Mouse (Mus musculus) lung, embryonic 14.5 days (tissue): ENCODE results near the gene 4930583I09Rik. TPM values are rescaled to one million over a fixed set of nuclear protein-coding genes. Genes with fewer than 3 reads are reported as not detected.
A peak's percentile ranks its signal among the peaks of the same experiment; 100 is the strongest.

Experiments used
- ATAC-seq: fragments of 200-750 bp; cut with Nextera tagmentation; 2 replicates; pipeline ENCODE4 v1.8.0; 2017; ENCODE audit warnings: mild to moderate bottlenecking, moderate TSS enrichment, moderate library complexity; ENCODE audit not compliant: insufficient read depth
- DNase-seq: peaks from one replicate; pipeline ENCODE4 v3.0.0-alpha.2; 2015
- H3K27ac ChIP-seq: fragments of 300-500 bp; sonication (generic); 2 replicates; pipeline ENCODE4 v1.5.1; 2014; ENCODE audit warnings: low read depth, mild to moderate bottlenecking, moderate library complexity
- H3K27me3 ChIP-seq: fragments of 300-500 bp; sonication (generic); 2 replicates; pipeline ENCODE4 v1.6.1; 2014; ENCODE audit warnings: low read length, control low read depth; ENCODE audit not compliant: insufficient read depth
- H3K36me3 ChIP-seq: fragments of 300-500 bp; sonication (generic); 2 replicates; pipeline ENCODE4 v1.6.1; 2014; ENCODE audit warnings: control low read depth; ENCODE audit not compliant: insufficient read depth
- H3K4me1 ChIP-seq: fragments of 300-500 bp; sonication (generic); 2 replicates; pipeline ENCODE4 v1.6.1; 2014; ENCODE audit warnings: antibody characterized with exemption, control low read depth; ENCODE audit not compliant: insufficient read depth
- H3K4me2 ChIP-seq: fragments of 300-500 bp; sonication (generic); 2 replicates; pipeline ENCODE4 v1.6.1; 2014; ENCODE audit warnings: mild to moderate bottlenecking
- H3K4me3 ChIP-seq: fragments of 300-500 bp; sonication (generic); 2 replicates; pipeline ENCODE4 v1.5.1; 2014; ENCODE audit warnings: low read depth, low read length
- H3K9ac ChIP-seq: fragments of 300-500 bp; sonication (generic); 2 replicates; pipeline ENCODE4 v1.6.1; 2014
- H3K9me3 ChIP-seq: fragments of 300-500 bp; sonication (generic); 2 replicates; pipeline ENCODE4 v1.6.1; 2016; ENCODE audit warnings: low read depth, low read length, control low read depth
- CTCF ChIP-seq: IDR thresholded peaks from 2 replicates; pipeline ENCODE4 v1.5.1; 2016; ENCODE audit warnings: antibody characterized with exemption, low read depth
- WGBS: fragments of 180-500 bp; shearing (Covaris S2); extraction: QIAGEN DNeasy Blood & Tissue Kit; methylation state at CpG from one replicate; pipeline ENCODE4 v1.1.7; 2014; 5-methylcytosine and 5-hydroxymethylcytosine counted together
- polyA plus RNA-seq: library from polyadenylated mRNA; unstranded; fragments of >200 nt; fragmentation: Nextera tagmentation; extraction: Ambion mirVana; gene quantifications from 2 replicates; pipeline ENCODE4 v1.2.1, GENCODE M21; 2014

The 4930583I09Rik gene
- polyA plus RNA-seq, 1 experiment from 2014 or later = not detected

GRCm38 (mm10) chr17:64836892-64837291 is 1.0 kb upstream of the 4930583I09Rik start:
- Histone ChIP-seq H3K9me3 (no peaks in the 10 kb centered on the region), H3K9ac (no peak overlapping the region), H3K27me3 (no peaks in the 10 kb centered on the region), H3K36me3 (no peaks in the 10 kb centered on the region), H3K4me3 (no peak overlapping the region), H3K27ac (no peak overlapping the region), H3K4me1 (no peaks in the 10 kb centered on the region), H3K4me2 (no peak overlapping the region)
- 25% methylated on average over 7 of the region's 7 CpGs for WGBS
- DNase-seq (peak; percentile 13), ATAC-seq (no peak)
- TF ChIP-seq CTCF = no peak

- no peak for ATAC-seq
- WGBS = 79% methylated on average over 10 of the region's 10 CpGs
- H3K9ac ChIP-seq = no peak overlapping the region
- no peak overlapping the region for H3K4me2 ChIP-seq
- H3K27ac ChIP-seq = no peak overlapping the region
- no peaks in the 10 kb centered on the region for H3K4me1 ChIP-seq
- H3K27me3 ChIP-seq = no peaks in the 10 kb centered on the region
- no peak for DNase-seq
- TF ChIP-seq CTCF = no peak
- no peaks in the 10 kb centered on the region for H3K9me3 ChIP-seq
- H3K36me3 ChIP-seq = no peaks in the 10 kb centered on the region
- no peak overlapping the region for H3K4me3 ChIP-seq
These were observed 481 bp upstream of the 4930583I09Rik start for GRCm38 (mm10) chr17:64836352-64836751.

- 79% methylated on average over 7 of the region's 7 CpGs for WGBS
These were observed 1.9 kb downstream of the 4930583I09Rik start for GRCm38 (mm10) chr17:64833906-64834490.

GRCm38 (mm10) chr17:64833071-64833470 is 2.8 kb downstream of the 4930583I09Rik start:
- Histone ChIP-seq H3K4me3 (no peak overlapping the region), H3K36me3 (no peaks in the 10 kb centered on the region)
- 86% methylated on average over 2 of the region's 2 CpGs for WGBS

More at GRCm38 (mm10) chr17:64833906-64834490, 1.9 kb downstream of the 4930583I09Rik start:
- Histone ChIP-seq H3K27me3 (no peaks in the 10 kb centered on the region), H3K4me1 (no peaks in the 10 kb centered on the region), H3K9ac (no peak overlapping the region), H3K9me3 (no peaks in the 10 kb centered on the region), H3K4me2 (no peak overlapping the region), H3K36me3 (no peaks in the 10 kb centered on the region), H3K4me3 (no peak overlapping the region), H3K27ac (no peak overlapping the region)
- no peak for DNase-seq
- TF ChIP-seq CTCF = no peak
- no peak for ATAC-seq

GRCm38 (mm10) chr17:64827482-64827881 is 8.4 kb downstream of the 4930583I09Rik start:
- no peaks in the 10 kb centered on the region for H3K9me3 ChIP-seq
- H3K9ac ChIP-seq = no peak overlapping the region
- 85% methylated on average over 5 of the region's 5 CpGs for WGBS
- H3K4me3 ChIP-seq = no peak overlapping the region
- no peaks in the 10 kb centered on the region for H3K4me1 ChIP-seq
- H3K36me3 ChIP-seq = no peaks in the 10 kb centered on the region
- H3K27me3 ChIP-seq = no peaks in the 10 kb centered on the region
- H3K27ac ChIP-seq = no peak overlapping the region
- no peak overlapping the region for H3K4me2 ChIP-seq
- no peak for TF ChIP-seq CTCF
- DNase-seq (no peak), ATAC-seq (no peak)

More at GRCm38 (mm10) chr17:64833071-64833470, 2.8 kb downstream of the 4930583I09Rik start:
- no peaks in the 10 kb centered on the region for H3K9me3 ChIP-seq
- DNase-seq (no peak), ATAC-seq (no peak)
- H3K27ac ChIP-seq = no peak overlapping the region
- no peak overlapping the region for H3K4me2 ChIP-seq
- no peak overlapping the region for H3K9ac ChIP-seq
- no peaks in the 10 kb centered on the region for H3K4me1 ChIP-seq
- no peak for TF ChIP-seq CTCF
- H3K27me3 ChIP-seq = no peaks in the 10 kb centered on the region

- no peak overlapping the region for H3K9ac ChIP-seq
- no peak for ATAC-seq
- H3K27ac ChIP-seq = no peak overlapping the region
- H3K4me2 ChIP-seq = no peak overlapping the region
- H3K4me3 ChIP-seq = no peak overlapping the region
- H3K9me3 ChIP-seq = no peaks in the 10 kb centered on the region
- no peaks in the 10 kb centered on the region for H3K36me3 ChIP-seq
- 71% methylated on average over 4 of the region's 4 CpGs for WGBS
- DNase-seq = no peak
- no peaks in the 10 kb centered on the region for H3K4me1 ChIP-seq
- H3K27me3 ChIP-seq = no peaks in the 10 kb centered on the region
- TF ChIP-seq CTCF = no peak
These were observed 9.0 kb downstream of the 4930583I09Rik start for GRCm38 (mm10) chr17:64826843-64827242.

GRCm38 (mm10) chr17:64822561-64822960 is 13.3 kb downstream of the 4930583I09Rik start:
- 72% methylated on average over 5 of the region's 5 CpGs for WGBS
- H3K4me3 ChIP-seq = no peak overlapping the region
- H3K27me3 ChIP-seq = no peaks in the 10 kb centered on the region
- H3K27ac ChIP-seq = no peak overlapping the region
- no peaks in the 10 kb centered on the region for H3K36me3 ChIP-seq
- ATAC-seq = no peak
- DNase-seq = no peak
- no peaks in the 10 kb centered on the region for H3K9me3 ChIP-seq
- H3K4me2 ChIP-seq = no peak overlapping the region
- no peak for TF ChIP-seq CTCF
- H3K9ac ChIP-seq = no peak overlapping the region
- no peaks in the 10 kb centered on the region for H3K4me1 ChIP-seq
